Mouse (Mus musculus): Measurements from ENCODE around the gene Txndc16.

DNA sequence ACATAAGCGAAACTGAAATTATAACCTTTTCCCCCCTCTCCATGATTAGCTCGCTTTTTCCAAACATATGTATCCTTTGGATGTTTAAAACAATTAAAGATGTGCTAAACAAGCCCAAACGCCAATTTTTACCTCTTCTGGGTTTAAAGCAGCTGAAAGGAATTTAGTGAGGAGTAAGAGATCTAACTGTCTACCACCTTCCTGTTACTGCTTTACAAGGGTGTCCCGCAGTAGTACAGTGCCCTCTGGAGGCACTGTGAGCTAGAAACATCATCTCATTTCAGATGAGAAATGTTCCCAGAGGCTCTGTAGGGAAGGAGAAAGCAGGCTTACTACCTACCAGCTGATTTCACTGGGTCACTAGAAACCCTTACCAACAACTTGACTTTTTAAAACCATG, 77.6 kb downstream of the Txndc16 start:
- TF ChIP-seq GATA1 (IDR thresholded peaks at IDR 0.05; ENCODE audit: borderline replicate concordance, low read length) (no peak), CTCF (IDR thresholded peaks at IDR 0.05; ENCODE audit: low read depth, low read length) (no peak)

All from G1E (cell line).